Mouse (Mus musculus): ENCODE results near the gene Sash3.

The Sash3 gene

GRCm38 (mm10) chrX:48138539-48139275 lies 7.5 kb upstream of the Sash3 start:
- in situ Hi-C loops (cut with MboI; ENCODE audit: unreplicated experiment in 2 of 2) = loop anchor here in 1 of 2 experiments (25.0 kb wide), 1 partner anchor 749 kb away; the partner anchor contains the start of gene Gm595

GRCm38 (mm10) chrX:48139368-48140285 lies 6.6 kb upstream of the Sash3 start:
- in situ Hi-C loops (cut with MboI; ENCODE audit: unreplicated experiment in 2 of 2) = loop anchor here in 1 of 2 experiments (5.0 to 25.0 kb wide), 3 partner anchors 65 to 748 kb away; partner anchors contain the start of genes Gm595 and Zdhhc9

GRCm38 (mm10) chrX:48140286-48140877 lies 5.9 kb upstream of the Sash3 start:
- in situ Hi-C loops (cut with MboI; ENCODE audit: unreplicated experiment in 2 of 2) = loop anchor here in 1 of 2 experiments (5.0 to 25.0 kb wide), 3 partner anchors 64 to 747 kb away; partner anchors contain the start of genes Gm595 and Zdhhc9

GRCm38 (mm10) chrX:48141481-48141880 lies 4.8 kb upstream of the Sash3 start:
- in situ Hi-C loops (cut with MboI; ENCODE audit: unreplicated experiment in 2 of 2) = loop anchor here in 1 of 2 experiments (5.0 to 25.0 kb wide), 3 partner anchors 63 to 746 kb away; partner anchors contain the start of genes Gm595 and Zdhhc9

- in situ Hi-C loops (cut with MboI; ENCODE audit: unreplicated experiment in 2 of 2) = loop anchor here in 1 of 2 experiments (5.0 to 25.0 kb wide), 3 partner anchors 61 to 744 kb away; partner anchors contain the start of genes Gm595 and Zdhhc9
Measured at GRCm38 (mm10) chrX:48143415-48144335, 2.6 kb upstream of the Sash3 start.

GRCm38 (mm10) chrX:48147226-48147625 lies 990 bp downstream of the Sash3 start:
- in situ Hi-C loops (cut with MboI; ENCODE audit: unreplicated experiment in 2 of 2) = loop anchor here in 1 of 2 experiments (10.0 to 25.0 kb wide), 2 partner anchors 58 to 740 kb away; partner anchors contain the start of genes Gm595 and Zdhhc9

GRCm38 (mm10) chrX:48147741-48148186 lies 1.5 kb downstream of the Sash3 start:
- in situ Hi-C loops (cut with MboI; ENCODE audit: unreplicated experiment in 2 of 2) = loop anchor here in 1 of 2 experiments (10.0 to 25.0 kb wide), 2 partner anchors 57 to 740 kb away; partner anchors contain the start of genes Gm595 and Zdhhc9

- in situ Hi-C loops (cut with MboI; ENCODE audit: unreplicated experiment in 2 of 2) = no loop called here
Measured at GRCm38 (mm10) chrX:48152106-48152505, 5.9 kb downstream of the Sash3 start.

- in situ Hi-C loops (cut with MboI; ENCODE audit: unreplicated experiment in 2 of 2) = no loop called here
Measured at GRCm38 (mm10) chrX:48153414-48153813, 7.2 kb downstream of the Sash3 start.

- in situ Hi-C loops (cut with MboI; ENCODE audit: unreplicated experiment in 2 of 2) = no loop called here
Measured at GRCm38 (mm10) chrX:48153949-48154348, 7.7 kb downstream of the Sash3 start.

GRCm38 (mm10) chrX:48155489-48155888 lies 9.3 kb downstream of the Sash3 start:
- in situ Hi-C loops (cut with MboI; ENCODE audit: unreplicated experiment in 2 of 2) = no loop called here

GRCm38 (mm10) chrX:48157396-48157795 lies 11.2 kb downstream of the Sash3 start:
- in situ Hi-C loops (cut with MboI; ENCODE audit: unreplicated experiment in 2 of 2) = no loop called here

GRCm38 (mm10) chrX:48158229-48158919 lies 12.1 kb downstream of the Sash3 start:
- in situ Hi-C loops (cut with MboI; ENCODE audit: unreplicated experiment in 2 of 2) = no loop called here

GRCm38 (mm10) chrX:48169892-48170291 lies 23.7 kb downstream of the Sash3 start:
- in situ Hi-C loops (cut with MboI; ENCODE audit: unreplicated experiment in 2 of 2) = no loop called here

- in situ Hi-C loops (cut with MboI; ENCODE audit: unreplicated experiment in 2 of 2) = no loop called here
Measured at GRCm38 (mm10) chrX:48170368-48170767, 24.1 kb downstream of the Sash3 start.

GRCm38 (mm10) chrX:48181844-48182243 lies 35.6 kb downstream of the Sash3 start:
- in situ Hi-C loops (cut with MboI; ENCODE audit: unreplicated experiment in 2 of 2) = no loop called here

- in situ Hi-C loops (cut with MboI; ENCODE audit: unreplicated experiment in 2 of 2) = no loop called here
Measured at GRCm38 (mm10) chrX:48184703-48185102, 38.5 kb downstream of the Sash3 start.

- in situ Hi-C loops (cut with MboI; ENCODE audit: unreplicated experiment in 2 of 2) = no loop called here
Measured at GRCm38 (mm10) chrX:48191261-48191660, 45.0 kb downstream of the Sash3 start.
